Mouse (Mus musculus) lung, adult 2 months (tissue): ENCODE data around the gene Emb.

Source experiments
- CTCF ChIP-seq: fragments of 200-500 bp; IDR thresholded peaks from 2 replicates; pipeline ENCODE4 v1.5.1; 2011; ENCODE audit warnings: mild to moderate bottlenecking, low read length, control low read depth; ENCODE audit not compliant: insufficient read depth
- POLR2A ChIP-seq: fragments of 200-500 bp; IDR thresholded peaks from 2 replicates; pipeline ENCODE4 v1.6.1; 2011; ENCODE audit warnings: low read depth, mild to moderate bottlenecking, control low read depth, low read length, borderline replicate concordance; ENCODE audit errors: extremely low read depth

DNA sequence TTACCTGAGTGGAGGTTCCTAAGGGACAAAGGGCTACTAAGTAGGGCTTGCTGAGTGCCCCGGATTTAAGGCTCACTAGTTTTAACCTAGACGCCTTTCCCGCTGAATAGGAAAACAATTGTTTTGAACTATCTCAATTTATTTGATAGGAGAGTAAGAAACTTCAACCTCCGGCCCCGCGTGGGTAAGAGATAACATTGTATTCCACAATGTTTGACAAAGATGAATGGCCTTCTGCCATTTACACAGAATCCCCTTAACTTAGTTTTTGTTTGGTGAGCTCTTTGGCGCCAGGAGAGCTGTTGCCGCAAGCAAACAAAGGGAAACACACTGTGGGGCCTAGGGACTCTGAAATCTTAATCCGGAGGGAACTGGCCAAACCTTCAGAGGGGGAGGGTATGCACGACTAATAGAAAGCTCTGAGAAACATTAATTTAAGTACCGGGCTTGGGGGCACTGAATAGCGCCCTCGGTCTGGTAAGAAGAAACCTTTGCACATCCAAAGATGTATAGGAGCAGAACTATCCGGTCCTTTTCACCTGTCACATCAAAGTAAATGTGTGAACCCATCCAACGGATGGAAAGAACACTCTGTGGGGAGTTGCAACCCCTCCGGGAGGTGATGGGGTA, 11.7 kb downstream of the Emb start:
- TF ChIP-seq POLR2A (no peak), CTCF (no peak)
